Mouse (Mus musculus) spleen, postnatal 36 days (tissue): ENCODE results near the gene Gm20708.

ENCODE experiments used
- DNase-seq, 2 experiments: peaks; one replicate each; pipeline ENCODE4 v3.0.0; 2022; ENCODE audit warnings: low spot score in 2 of 2, mixed read lengths in 1 of 2

Gm20708 gene

GRCm38 (mm10) chr11:117863174-117863856, 53.8 kb downstream of the Gm20708 start:
- DNase-seq: no peak

GRCm38 (mm10) chr11:117864805-117865204, 55.3 kb downstream of the Gm20708 start:
- DNase-seq: no peak

GRCm38 (mm10) chr11:117865988-117866387, 56.5 kb downstream of the Gm20708 start:
- DNase-seq: no peak

GRCm38 (mm10) chr11:117870688-117871365, 61.4 kb downstream of the Gm20708 start:
- DNase-seq: peak; percentile 74 to 75

- no peak for DNase-seq
These were observed 61.9 kb downstream of the Gm20708 start for GRCm38 (mm10) chr11:117871376-117871775.

- peak; percentile 82 for DNase-seq
These were observed 62.6 kb downstream of the Gm20708 start for GRCm38 (mm10) chr11:117871911-117872584.

GRCm38 (mm10) chr11:117872861-117873608, 63.6 kb downstream of the Gm20708 start, which contains the start of gene Tha1:
Tha1 (minus strand) TSS chr11:117873481.
- DNase-seq: peak; percentile 52 to 62

- no peak for DNase-seq
These were observed 65.0 kb downstream of the Gm20708 start for GRCm38 (mm10) chr11:117874419-117874818.

GRCm38 (mm10) chr11:117875681-117876080, 66.2 kb downstream of the Gm20708 start:
- DNase-seq: no peak

- peak; percentile 67 to 74 for DNase-seq
These were observed 68.7 kb downstream of the Gm20708 start for GRCm38 (mm10) chr11:117877917-117878745.

- DNase-seq: peak; percentile 48 to 57
These were observed 69.4 kb downstream of the Gm20708 start for GRCm38 (mm10) chr11:117878892-117879291.

- DNase-seq: no peak
These were observed 70.2 kb downstream of the Gm20708 start for GRCm38 (mm10) chr11:117879676-117880075.

GRCm38 (mm10) chr11:117880336-117880976, 71.0 kb downstream of the Gm20708 start:
- DNase-seq: no peak

- no peak for DNase-seq
These were observed 71.5 kb downstream of the Gm20708 start for GRCm38 (mm10) chr11:117880977-117881358.

GRCm38 (mm10) chr11:117881787-117882186, 72.3 kb downstream of the Gm20708 start:
- DNase-seq: peak; percentile 35 to 40

GRCm38 (mm10) chr11:117882208-117882607, 72.7 kb downstream of the Gm20708 start:
- no peak for DNase-seq

GRCm38 (mm10) chr11:117886000-117886399, 76.5 kb downstream of the Gm20708 start:
- no peak for DNase-seq

- no peak for DNase-seq
These were observed 78.8 kb downstream of the Gm20708 start for GRCm38 (mm10) chr11:117888168-117888852.

GRCm38 (mm10) chr11:117888853-117889822, 79.7 kb downstream of the Gm20708 start:
- no peak for DNase-seq
